Mouse (Mus musculus) limb, embryonic 15.5 days (tissue): Measurements from ENCODE around the gene Ostc. TPM values are rescaled to one million over a fixed set of nuclear protein-coding genes. Genes with fewer than 3 reads are reported as not detected.

ENCODE experiments used
- ATAC-seq: fragments of 200-750 bp; cut with Nextera tagmentation; 2 replicates; pipeline ENCODE4 v1.8.0; 2017; ENCODE audit warnings: low read depth, moderate TSS enrichment; ENCODE audit not compliant: insufficient number of reproducible peaks, low FRiP score, low TSS enrichment
- H3K27ac ChIP-seq: fragments of 300-500 bp; sonication (generic); 2 replicates; pipeline ENCODE4 v1.5.1; 2015; ENCODE audit warnings: moderate library complexity, mild to moderate bottlenecking, inconsistent platforms
- H3K27me3 ChIP-seq: fragments of 300-500 bp; sonication (generic); 2 replicates; pipeline ENCODE4 v1.6.1; 2015; ENCODE audit warnings: inconsistent platforms
- H3K36me3 ChIP-seq: fragments of 300-500 bp; sonication (generic); 2 replicates; pipeline ENCODE4 v1.6.1; 2015; ENCODE audit warnings: inconsistent platforms
- H3K4me1 ChIP-seq: fragments of 300-500 bp; sonication (generic); 2 replicates; pipeline ENCODE4 v1.6.1; 2015; ENCODE audit warnings: inconsistent platforms
- H3K4me2 ChIP-seq: fragments of 300-500 bp; sonication (generic); 2 replicates; pipeline ENCODE4 v1.6.1; 2015; ENCODE audit warnings: mild to moderate bottlenecking, inconsistent platforms
- H3K4me3 ChIP-seq: fragments of 300-500 bp; sonication (generic); 2 replicates; pipeline ENCODE4 v1.5.1; 2015; ENCODE audit warnings: mild to moderate bottlenecking, inconsistent platforms
- H3K9ac ChIP-seq: fragments of 300-500 bp; sonication (generic); 2 replicates; pipeline ENCODE4 v1.6.1; 2015; ENCODE audit warnings: inconsistent platforms
- H3K9me3 ChIP-seq: fragments of 300-500 bp; sonication (generic); 2 replicates; pipeline ENCODE4 v1.6.1; 2016; ENCODE audit warnings: inconsistent platforms
- WGBS: fragments of 180-500 bp; shearing (Covaris S2); methylation state at CpG from one replicate; pipeline ENCODE4 v1.1.7; 2015; 5-methylcytosine and 5-hydroxymethylcytosine counted together
- polyA plus RNA-seq: library from polyadenylated mRNA; unstranded; fragments of >200 nt; fragmentation: Nextera tagmentation; extraction: Ambion mirVana; gene quantifications from 2 replicates; pipeline ENCODE4 v1.2.1, GENCODE M21; 2015

Ostc gene
- polyA plus RNA-seq, 1 experiment from 2014 or later: 460 TPM

- Histone ChIP-seq H3K36me3 (peaks cover 42% of the 10 kb centered on the region), H3K27ac (no peak overlapping the region), H3K27me3 (no peaks in the 10 kb centered on the region), H3K4me2 (no peak overlapping the region), H3K4me3 (no peak overlapping the region), H3K9ac (no peak overlapping the region), H3K9me3 (no peaks in the 10 kb centered on the region), H3K4me1 (peaks cover 14% of the 10 kb centered on the region)
- 93% methylated on average over 1 of the region's 1 CpGs for WGBS
- ATAC-seq: no peak
Observed at GRCm38 (mm10) chr3:130727036-130727435, 17.8 kb upstream of the Ostc start.

DNA sequence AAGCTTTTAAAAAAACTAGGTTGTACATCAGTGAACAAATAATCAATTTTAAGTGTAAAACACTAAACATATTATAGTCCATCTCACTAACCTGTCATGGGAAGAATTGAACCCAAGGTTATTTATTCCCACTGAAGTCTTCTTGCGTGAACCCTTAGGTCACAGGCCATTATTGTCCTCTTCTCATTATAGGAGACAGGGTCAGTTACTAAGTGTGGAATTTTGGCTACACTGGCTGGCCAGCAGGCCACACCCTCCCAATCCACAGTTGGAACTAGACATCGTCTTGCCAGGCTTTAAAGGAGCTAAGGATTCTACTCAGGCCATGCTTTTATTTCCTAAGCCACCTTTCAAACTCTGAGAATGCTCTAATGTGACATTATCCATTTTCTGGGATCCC is 16.5 kb upstream of the Ostc start:
- WGBS: 78% methylated on average over 2 of the region's 2 CpGs
- no peak for ATAC-seq
- no peaks in the 10 kb centered on the region for H3K27me3 ChIP-seq
- H3K4me3 ChIP-seq: no peak overlapping the region
- no peak overlapping the region for H3K9ac ChIP-seq
- no peaks in the 10 kb centered on the region for H3K9me3 ChIP-seq
- H3K4me1 ChIP-seq: peaks cover 14% of the 10 kb centered on the region
- peaks cover 42% of the 10 kb centered on the region for H3K36me3 ChIP-seq
- H3K4me2 ChIP-seq: no peak overlapping the region
- H3K27ac ChIP-seq: no peak overlapping the region

DNA sequence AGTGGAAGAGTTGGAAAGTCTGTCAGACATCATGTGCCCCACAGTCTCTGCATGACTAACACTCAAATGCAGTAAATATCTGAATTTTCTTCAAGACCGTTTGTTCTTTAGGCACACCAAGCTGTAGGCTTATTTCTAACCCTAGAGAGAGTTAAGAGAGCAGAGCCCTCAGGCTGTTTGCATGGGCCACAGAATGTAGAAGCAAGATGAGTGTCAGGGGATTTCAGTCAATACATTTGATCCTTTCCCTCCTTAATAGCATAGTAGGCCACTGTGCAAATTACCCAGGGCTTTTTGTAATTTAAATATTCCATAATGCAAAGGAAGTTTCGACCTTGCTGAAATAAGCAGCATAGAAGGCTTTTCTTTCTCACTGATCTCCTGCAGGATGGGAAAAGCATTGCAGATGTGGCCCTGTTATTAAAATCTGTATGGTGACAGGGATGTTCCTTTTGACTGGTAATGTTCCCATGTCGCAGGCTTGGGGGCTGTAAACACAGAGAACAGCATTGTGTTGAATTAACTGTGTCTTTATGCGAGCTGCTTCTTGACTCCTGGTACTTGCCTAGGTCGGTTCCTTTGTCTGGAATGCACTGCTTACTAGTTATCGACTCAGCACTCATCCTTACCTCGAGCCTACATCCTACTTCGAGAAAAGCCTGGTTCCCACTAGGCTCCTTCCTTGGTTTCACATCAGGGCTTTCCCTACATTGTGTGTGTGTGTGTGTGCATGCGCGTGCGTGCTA is 13.7 kb upstream of the Ostc start:
- no peak overlapping the region for H3K9ac ChIP-seq
- no peaks in the 10 kb centered on the region for H3K9me3 ChIP-seq
- H3K27ac ChIP-seq: no peak overlapping the region
- 73% methylated on average over 11 of the region's 11 CpGs for WGBS
- peaks cover 31% of the 10 kb centered on the region for H3K36me3 ChIP-seq
- H3K4me1 ChIP-seq: peaks cover 3% of the 10 kb centered on the region; the same call in 1 of the 2 replicates
- no peaks in the 10 kb centered on the region for H3K27me3 ChIP-seq
- no peak for ATAC-seq
- H3K4me2 ChIP-seq: no peak overlapping the region
- H3K4me3 ChIP-seq: no peak overlapping the region

- no peak for ATAC-seq
- Histone ChIP-seq H3K4me3 (no peak overlapping the region), H3K27me3 (no peaks in the 10 kb centered on the region), H3K4me1 (peaks cover 3% of the 10 kb centered on the region; the same call in 1 of the 2 replicates), H3K27ac (no peak overlapping the region), H3K4me2 (no peak overlapping the region), H3K9ac (no peak overlapping the region), H3K36me3 (peaks cover 4% of the 10 kb centered on the region; the same call in 1 of the 2 replicates), H3K9me3 (no peaks in the 10 kb centered on the region)
- 73% methylated on average over 4 of the region's 4 CpGs for WGBS
Observed at GRCm38 (mm10) chr3:130720225-130720624, 11.0 kb upstream of the Ostc start.

DNA sequence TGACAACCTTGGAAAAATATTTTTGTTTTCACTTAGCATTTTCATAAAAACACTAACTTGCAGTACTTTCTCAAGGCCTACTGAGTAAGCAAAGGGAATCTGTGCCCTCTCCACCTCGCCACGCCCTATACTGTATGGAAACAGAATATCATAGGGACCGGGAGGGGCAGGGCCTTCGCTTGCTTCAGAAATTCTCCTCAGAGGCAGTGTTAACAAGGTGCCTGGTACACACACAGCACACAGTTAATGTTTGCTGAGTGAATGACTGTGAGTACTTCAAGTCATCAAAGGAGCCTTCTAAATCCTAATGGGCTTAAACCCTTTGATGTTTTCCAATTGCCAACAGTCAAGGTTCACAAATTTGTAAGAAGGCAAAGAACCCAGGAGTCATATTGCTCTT is 9.6 kb upstream of the Ostc start:
- no peak overlapping the region for H3K27ac ChIP-seq
- no peak overlapping the region for H3K9ac ChIP-seq
- WGBS: 72% methylated on average over 4 of the region's 4 CpGs
- H3K36me3 ChIP-seq: no peaks in the 10 kb centered on the region
- no peaks in the 10 kb centered on the region for H3K27me3 ChIP-seq
- H3K4me2 ChIP-seq: no peak overlapping the region
- peaks cover 7% of the 10 kb centered on the region; the same call in 1 of the 2 replicates for H3K4me1 ChIP-seq
- H3K4me3 ChIP-seq: no peak overlapping the region
- no peak for ATAC-seq
- H3K9me3 ChIP-seq: no peaks in the 10 kb centered on the region

DNA sequence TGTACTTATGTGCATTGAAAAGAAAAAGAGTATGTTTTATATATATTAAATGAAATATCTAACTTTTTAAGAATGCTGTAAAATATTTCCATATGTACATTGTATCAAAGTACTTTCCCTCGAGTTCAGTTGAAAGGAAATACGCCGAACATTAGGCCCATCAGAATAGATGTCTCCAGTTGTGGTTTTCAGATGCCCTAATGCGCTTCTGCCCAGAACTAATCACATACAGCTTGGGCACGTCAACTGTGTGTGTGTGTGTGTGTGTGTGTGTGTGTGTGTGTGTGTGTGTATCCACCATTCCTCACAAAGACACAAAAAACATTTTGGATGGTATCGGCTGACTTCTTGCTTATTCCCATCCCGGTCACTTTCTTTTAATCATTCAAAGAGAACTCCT is 7.3 kb upstream of the Ostc start:
- 67% methylated on average over 7 of the region's 7 CpGs for WGBS
- Histone ChIP-seq H3K27me3 (no peaks in the 10 kb centered on the region), H3K4me3 (no peak overlapping the region), H3K9ac (no peak overlapping the region), H3K4me2 (no peak overlapping the region), H3K9me3 (no peaks in the 10 kb centered on the region), H3K4me1 (peaks cover 7% of the 10 kb centered on the region; the same call in 1 of the 2 replicates), H3K27ac (no peak overlapping the region), H3K36me3 (no peaks in the 10 kb centered on the region)
- ATAC-seq: no peak

DNA sequence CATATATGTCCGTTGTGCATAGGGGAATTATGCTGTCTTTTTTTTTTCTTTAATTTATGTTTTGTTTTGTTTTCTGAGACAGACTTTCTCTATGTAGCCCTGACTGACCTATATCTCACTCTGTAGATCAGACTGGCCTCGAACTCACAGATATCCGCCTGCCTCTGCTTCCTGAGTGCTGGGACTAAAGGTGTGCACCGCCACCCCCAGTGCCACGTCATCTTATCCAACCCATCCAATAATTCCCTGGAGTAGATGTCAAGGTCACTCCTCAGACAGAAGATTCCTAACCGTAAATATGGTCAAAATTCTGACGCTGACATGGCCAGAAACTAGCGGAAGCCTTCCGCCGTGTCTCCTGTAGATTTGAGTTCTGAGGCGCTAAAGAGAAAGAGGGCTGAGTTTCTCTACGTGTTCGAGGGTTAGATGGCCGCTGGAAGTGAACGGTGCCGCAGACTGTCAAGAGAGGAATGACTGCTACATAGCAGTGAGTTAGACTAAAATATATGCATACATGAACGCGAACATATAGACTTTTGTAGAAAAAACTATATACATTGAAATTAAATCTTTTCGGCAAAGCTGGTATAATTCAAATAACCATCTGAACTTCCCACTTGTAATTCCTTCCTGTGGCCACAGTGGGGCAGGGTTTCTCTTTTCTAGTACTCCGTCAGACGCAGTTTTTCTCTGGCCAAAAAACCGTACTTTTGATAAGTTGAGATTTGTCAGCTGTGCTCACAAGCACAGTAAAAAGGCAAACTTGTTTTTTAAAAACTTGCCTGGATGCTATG is 5.7 kb upstream of the Ostc start:
- peak overlapping the region; percentile 40 for H3K4me3 ChIP-seq
- H3K4me2 ChIP-seq: peak overlapping the region; percentile 45
- no peak for ATAC-seq
- H3K36me3 ChIP-seq: no peaks in the 10 kb centered on the region
- no peak overlapping the region for H3K9ac ChIP-seq
- H3K27me3 ChIP-seq: no peaks in the 10 kb centered on the region
- no peaks in the 10 kb centered on the region for H3K9me3 ChIP-seq
- 16% methylated on average over 22 of the region's 22 CpGs for WGBS
- H3K27ac ChIP-seq: no peak overlapping the region
- H3K4me1 ChIP-seq: peaks cover 9% of the 10 kb centered on the region; the same call in 1 of the 2 replicates

- Histone ChIP-seq H3K4me1 (peaks cover 15% of the 10 kb centered on the region), H3K4me3 (no peak overlapping the region), H3K36me3 (no peaks in the 10 kb centered on the region), H3K4me2 (no peak overlapping the region), H3K9ac (no peak overlapping the region), H3K27ac (no peak overlapping the region), H3K27me3 (no peaks in the 10 kb centered on the region), H3K9me3 (no peaks in the 10 kb centered on the region)
- no peak for ATAC-seq
- WGBS: 44% methylated on average over 6 of the region's 6 CpGs
Observed at GRCm38 (mm10) chr3:130712891-130713290, 3.6 kb upstream of the Ostc start.

GRCm38 (mm10) chr3:130710103-130710502 is 859 bp upstream of the Ostc start:
- Histone ChIP-seq H3K4me2 (peak overlapping the region; percentile 45), H3K4me3 (peak overlapping the region; percentile 66), H3K36me3 (no peaks in the 10 kb centered on the region), H3K27me3 (no peaks in the 10 kb centered on the region), H3K27ac (no peak overlapping the region), H3K9ac (no peak overlapping the region), H3K4me1 (peaks cover 18% of the 10 kb centered on the region), H3K9me3 (no peaks in the 10 kb centered on the region)
- WGBS: 42% methylated on average over 7 of the region's 7 CpGs
- no peak for ATAC-seq

GRCm38 (mm10) chr3:130708529-130708928 is 715 bp downstream of the Ostc start:
- Histone ChIP-seq H3K4me1 (peaks cover 14% of the 10 kb centered on the region), H3K27me3 (no peaks in the 10 kb centered on the region), H3K9ac (peak overlapping the region; percentile 81), H3K27ac (peak overlapping the region; percentile 88), H3K4me2 (peak overlapping the region; percentile 53), H3K36me3 (peaks cover 5% of the 10 kb centered on the region; the same call in 1 of the 2 replicates), H3K9me3 (no peaks in the 10 kb centered on the region), H3K4me3 (peak overlapping the region; percentile 66)
- WGBS: 0% methylated on average over 5 of the region's 5 CpGs
- no peak for ATAC-seq

GRCm38 (mm10) chr3:130702289-130702688 is 7.0 kb downstream of the Ostc start:
- no peaks in the 10 kb centered on the region for H3K27me3 ChIP-seq
- H3K9me3 ChIP-seq: no peaks in the 10 kb centered on the region
- H3K4me2 ChIP-seq: no peak overlapping the region
- no peak overlapping the region for H3K4me3 ChIP-seq
- H3K4me1 ChIP-seq: no peaks in the 10 kb centered on the region
- no peak overlapping the region for H3K9ac ChIP-seq
- ATAC-seq: no peak
- WGBS: 80% methylated on average over 6 of the region's 6 CpGs
- peaks cover 61% of the 10 kb centered on the region for H3K36me3 ChIP-seq
- no peak overlapping the region for H3K27ac ChIP-seq

GRCm38 (mm10) chr3:130697622-130698021 is 11.6 kb downstream of the Ostc start:
- 71% methylated on average over 4 of the region's 4 CpGs for WGBS
- Histone ChIP-seq H3K4me2 (no peak overlapping the region), H3K9me3 (no peaks in the 10 kb centered on the region), H3K4me3 (no peak overlapping the region), H3K27me3 (no peaks in the 10 kb centered on the region), H3K27ac (no peak overlapping the region), H3K36me3 (peaks cover 78% of the 10 kb centered on the region), H3K9ac (no peak overlapping the region), H3K4me1 (no peaks in the 10 kb centered on the region)
- no peak for ATAC-seq
